Mouse (Mus musculus) kidney, adult 2 months (tissue): ENCODE measurements around the gene Rac3. TPM values are rescaled to one million over a fixed set of nuclear protein-coding genes. Genes with fewer than 3 reads are reported as not detected.

Experiments used
- DNase-seq: peaks from one replicate; pipeline ENCODE4 v3.0.0; 2021
- H3K27ac ChIP-seq: fragments of 200-500 bp; 2 replicates; pipeline ENCODE4 v1.5.1; 2012; ENCODE audit warnings: low read depth, low read length, control low read depth, inconsistent platforms; ENCODE audit not compliant: insufficient read depth
- H3K27me3 ChIP-seq: fragments of 200-500 bp; replicated peaks from 2 replicates; pipeline ENCODE4 v1.6.1; 2012; ENCODE audit warnings: mild to moderate bottlenecking, moderate library complexity, low read length, inconsistent platforms; ENCODE audit not compliant: control insufficient read depth, insufficient read depth
- H3K36me3 ChIP-seq: fragments of 200-500 bp; 2 replicates; pipeline ENCODE4 v1.6.1; 2012; ENCODE audit warnings: mild to moderate bottlenecking, moderate library complexity, low read length, inconsistent platforms; ENCODE audit not compliant: control insufficient read depth, insufficient read depth
- H3K4me1 ChIP-seq: fragments of 200-500 bp; 2 replicates; pipeline ENCODE4 v1.6.1; 2011; ENCODE audit warnings: low read length; ENCODE audit not compliant: control insufficient read depth, insufficient read depth
- H3K4me3 ChIP-seq: fragments of 200-500 bp; 2 replicates; pipeline ENCODE4 v1.5.1; 2011; ENCODE audit warnings: mild to moderate bottlenecking, low read depth, low read length, control low read depth; ENCODE audit not compliant: insufficient read depth
- CTCF ChIP-seq: fragments of 200-500 bp; conservative IDR thresholded peaks from 2 replicates; pipeline ENCODE4 v1.5.1; 2011; ENCODE audit warnings: low read depth, mild to moderate bottlenecking, control low read depth, low read length, moderate library complexity, mixed read lengths; ENCODE audit not compliant: insufficient read depth, insufficient read length
- POLR2A ChIP-seq: fragments of 200-500 bp; IDR thresholded peaks from one replicate; pipeline ENCODE4 v1.6.1; 2011; ENCODE audit warnings: low read depth, low read length, control low read depth
- WGBS: fragments of 180-500 bp; shearing (Covaris S2); methylation state at CpG from one replicate; pipeline ENCODE4 v1.1.7; 2018; 5-methylcytosine and 5-hydroxymethylcytosine counted together
- polyA plus RNA-seq: library from polyadenylated mRNA; depleted of rRNA; stranded (reverse); fragments of >200 nt; gene quantifications from 2 replicates; pipeline ENCODE4 v1.2.3, GENCODE M21; 2012

Rac3 gene
- polyA plus RNA-seq, 1 experiment: 14.5 TPM

- H3K4me1 ChIP-seq: peaks cover 10% of the 10 kb centered on the region; the same call in 1 of the 2 replicates
- no peaks in the 10 kb centered on the region for H3K36me3 ChIP-seq
- H3K27ac ChIP-seq: peak within 1 kb of the TSS; percentile 33; the same call in 1 of the 2 replicates
- TF ChIP-seq CTCF (0 out of 2 replicates have a peak, but pooled peaks have one; percentile 7), POLR2A (peak; percentile 60)
- DNase-seq: peak; percentile 99
- peak within 1 kb of the TSS; percentile 78 for H3K4me3 ChIP-seq
- 1% methylated on average over 53 of the region's 53 CpGs for WGBS
- no peaks in the 10 kb centered on the region for H3K27me3 ChIP-seq
These were observed 7.4 kb upstream of the Rac3 start, which contains the start of the genes Cenpx and Lrrc45 for GRCm38 (mm10) chr11:120713580-120714518. Gene Cenpx, minus strand, starts transcription at chr11:120713738. Gene Lrrc45, plus strand, starts transcription at chr11:120713925.

- Histone ChIP-seq H3K4me1 (peaks cover 10% of the 10 kb centered on the region; the same call in 1 of the 2 replicates), H3K27ac (no peak overlapping the region), H3K27me3 (no peaks in the 10 kb centered on the region), H3K4me3 (peak overlapping the region; percentile 70), H3K36me3 (no peaks in the 10 kb centered on the region)
- no peak for DNase-seq
- WGBS: 46% methylated on average over 10 of the region's 10 CpGs
- TF ChIP-seq CTCF: no peak
These were observed 6.7 kb upstream of the Rac3 start for GRCm38 (mm10) chr11:120714546-120714945.

GRCm38 (mm10) chr11:120715131-120715530 is 6.1 kb upstream of the Rac3 start:
- 94% methylated on average over 9 of the region's 9 CpGs for WGBS
- Histone ChIP-seq H3K27me3 (no peaks in the 10 kb centered on the region), H3K4me3 (no peak overlapping the region), H3K36me3 (no peaks in the 10 kb centered on the region), H3K27ac (no peak overlapping the region), H3K4me1 (peaks cover 10% of the 10 kb centered on the region; the same call in 1 of the 2 replicates)
- no peak for DNase-seq
- TF ChIP-seq CTCF: no peak
- TF ChIP-seq POLR2A: no peak

GRCm38 (mm10) chr11:120719242-120719641 is 2.0 kb upstream of the Rac3 start:
- H3K36me3 ChIP-seq: no peaks in the 10 kb centered on the region
- no peak for DNase-seq
- H3K4me3 ChIP-seq: no peak overlapping the region
- H3K27me3 ChIP-seq: no peaks in the 10 kb centered on the region
- WGBS: 90% methylated on average over 9 of the region's 9 CpGs
- no peak overlapping the region for H3K27ac ChIP-seq
- peaks cover 15% of the 10 kb centered on the region; the same call in 1 of the 2 replicates for H3K4me1 ChIP-seq
- TF ChIP-seq POLR2A (no peak), CTCF (no peak)

GRCm38 (mm10) chr11:120719841-120720376 is 1.4 kb upstream of the Rac3 start:
- H3K4me1 ChIP-seq: peaks cover 11% of the 10 kb centered on the region; the same call in 1 of the 2 replicates
- H3K27ac ChIP-seq: no peak overlapping the region
- TF ChIP-seq CTCF (no peak), POLR2A (no peak)
- WGBS: 89% methylated on average over 13 of the region's 13 CpGs
- no peak overlapping the region for H3K4me3 ChIP-seq
- no peaks in the 10 kb centered on the region for H3K27me3 ChIP-seq
- no peak for DNase-seq
- no peaks in the 10 kb centered on the region for H3K36me3 ChIP-seq

GRCm38 (mm10) chr11:120720450-120720849 is 820 bp upstream of the Rac3 start:
- Histone ChIP-seq H3K4me3 (no peak overlapping the region), H3K4me1 (peaks cover 11% of the 10 kb centered on the region; the same call in 1 of the 2 replicates), H3K27ac (no peak overlapping the region), H3K27me3 (no peaks in the 10 kb centered on the region), H3K36me3 (no peaks in the 10 kb centered on the region)
- TF ChIP-seq CTCF (peak; percentile 98), POLR2A (no peak)
- DNase-seq: peak; percentile 90
- 10% methylated on average over 17 of the region's 17 CpGs for WGBS

GRCm38 (mm10) chr11:120722067-120722630 is 879 bp downstream of the Rac3 start:
- peaks cover 11% of the 10 kb centered on the region; the same call in 1 of the 2 replicates for H3K4me1 ChIP-seq
- no peak overlapping the region for H3K27ac ChIP-seq
- peak overlapping the region; percentile 53 for H3K4me3 ChIP-seq
- peaks cover 2% of the 10 kb centered on the region; the same call in 1 of the 2 replicates for H3K36me3 ChIP-seq
- TF ChIP-seq POLR2A (no peak), CTCF (no peak)
- H3K27me3 ChIP-seq: no peaks in the 10 kb centered on the region
- 22% methylated on average over 21 of the region's 21 CpGs for WGBS
- DNase-seq: no peak
